Mouse (Mus musculus) gastrocnemius, postnatal 4 days (tissue): ENCODE data around the gene Prss34. TPM values are rescaled to one million over a fixed set of nuclear protein-coding genes. Genes with fewer than 3 reads are reported as not detected.

ENCODE experiments used
- DNase-seq, 2 experiments: peaks; one replicate each; pipeline ENCODE4 v3.0.0; 2021 to 2022; ENCODE audit warnings: low spot score in 2 of 2, mixed read lengths in 2 of 2
- long read RNA-seq, 2 experiments: library from polyadenylated mRNA; stranded (forward); transcript quantifications; one replicate each; pipeline ENCODE4 v2.0.0; 2021
- total RNA-seq, 2 experiments: library from RNA; stranded (reverse); gene quantifications; 2 replicates each; pipeline ENCODE4 v1.2.3; 2021

Gene Prss34
- 10 to 100 TPM; 18.4 to 21.5 TPM for total RNA-seq
- long read RNA-seq, experiment 1, transcript Prss34-201 (5 exons, 1,220 nt): major isoform, 82 of 89 reads
- long read RNA-seq, experiment 1, partial matches to known transcripts: 2 of 89 reads
- long read RNA-seq, experiment 1, other reads (novel, unspliced or antisense): 5 of 89 reads
- long read RNA-seq, experiment 2, transcript Prss34-201 (5 exons, 1,220 nt): major isoform, 57 of 66 reads
- long read RNA-seq, experiment 2, partial matches to known transcripts: 1 of 66 reads
- long read RNA-seq, experiment 2, other reads (novel, unspliced or antisense): 8 of 66 reads

DNA sequence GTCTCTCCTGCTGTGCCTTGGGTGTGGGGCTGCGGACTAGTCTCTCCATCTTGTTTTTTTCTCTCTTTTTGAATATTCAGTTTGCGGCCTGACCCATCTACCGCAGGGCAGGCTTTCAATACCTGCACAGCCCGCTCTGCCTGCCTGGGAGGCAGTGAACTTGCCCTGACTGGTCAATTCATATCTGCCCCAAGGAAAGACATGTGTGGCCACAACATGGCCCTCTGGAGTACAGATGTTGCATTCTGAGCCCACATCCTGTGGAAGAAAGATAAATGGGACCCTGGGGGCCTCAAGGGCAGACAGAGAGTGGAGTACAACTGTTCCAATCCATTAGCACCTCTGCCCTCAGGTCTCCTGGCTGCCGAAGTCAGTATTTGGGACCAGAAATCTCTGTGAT, at the start of gene Prss34:
Prss34 (plus strand) TSS at position 301 of the 400 bp plus-strand sequence.
- no peak for DNase-seq

DNA sequence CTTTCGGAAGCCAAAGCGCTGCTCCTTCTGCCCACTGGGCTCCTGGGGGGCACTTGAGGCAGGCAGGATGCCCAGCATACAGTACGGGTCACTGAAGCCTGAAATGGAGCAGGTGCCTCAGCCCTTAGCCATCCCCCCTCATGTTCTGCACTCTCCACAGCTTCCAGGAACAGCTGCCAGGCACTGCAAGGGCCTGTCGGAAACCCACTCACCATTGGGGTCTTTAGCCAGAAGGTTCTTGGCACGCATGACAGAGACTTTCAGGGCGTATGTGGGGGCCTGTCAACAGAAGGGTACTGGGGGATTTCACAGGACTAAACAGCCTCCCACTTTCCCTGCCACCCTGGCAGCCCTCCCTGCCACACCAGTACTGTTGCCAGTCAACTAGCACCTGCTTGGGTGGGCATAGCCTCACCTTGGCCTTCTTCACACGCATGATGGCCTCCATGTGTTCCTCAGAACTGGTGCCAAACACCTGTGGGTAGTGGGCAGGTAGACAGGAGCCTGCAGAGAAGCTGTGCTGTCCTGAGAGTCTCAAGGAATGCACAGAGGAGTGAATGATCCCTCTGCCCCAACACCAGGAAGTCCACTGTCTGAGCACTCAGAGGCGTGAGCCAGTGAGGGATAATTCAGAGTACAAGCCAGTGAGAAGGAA, 47.9 kb upstream of the Prss34 start:
- no peak for DNase-seq

DNA sequence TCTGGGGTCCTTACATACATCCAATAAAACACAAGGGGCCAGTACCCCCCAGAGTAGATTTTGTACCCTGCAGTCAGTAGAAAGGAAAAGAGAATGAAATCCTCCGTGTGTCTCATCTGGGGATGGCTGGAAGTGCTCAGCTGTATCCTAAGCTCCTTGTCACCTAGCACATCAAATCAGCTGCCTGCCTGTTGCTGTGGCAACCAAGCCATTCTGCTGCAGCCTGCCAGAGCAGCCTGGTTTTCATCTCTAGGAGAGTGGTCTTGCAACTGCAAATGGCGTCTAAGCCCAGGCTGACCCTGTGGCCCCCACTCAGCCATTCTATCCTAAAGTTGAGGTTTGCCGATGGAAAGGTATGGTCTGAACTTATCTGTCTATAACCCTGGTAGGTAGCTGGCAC, 45.6 kb upstream of the Prss34 start:
- DNase-seq: no peak

DNA sequence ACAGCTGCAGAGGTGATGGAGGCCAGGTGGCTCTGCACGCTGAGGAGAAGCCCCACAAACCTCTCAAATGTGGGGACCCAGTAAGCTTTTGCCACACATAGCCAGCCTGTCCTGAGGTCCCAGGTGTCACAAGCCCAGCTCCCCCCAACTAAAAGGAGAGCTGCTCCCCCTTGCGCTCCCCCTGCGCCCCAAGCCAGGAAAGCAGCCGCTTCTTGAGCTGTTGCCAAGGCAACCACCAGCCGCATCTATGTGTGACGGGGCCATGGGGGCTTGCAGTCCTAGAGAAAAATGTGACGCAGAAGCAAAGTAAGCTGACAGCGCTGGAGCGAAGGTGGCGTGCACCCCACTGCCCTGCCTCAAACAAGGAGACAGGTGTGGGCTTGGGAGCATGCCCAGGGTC, 44.4 kb upstream of the Prss34 start:
- DNase-seq: no peak

DNA sequence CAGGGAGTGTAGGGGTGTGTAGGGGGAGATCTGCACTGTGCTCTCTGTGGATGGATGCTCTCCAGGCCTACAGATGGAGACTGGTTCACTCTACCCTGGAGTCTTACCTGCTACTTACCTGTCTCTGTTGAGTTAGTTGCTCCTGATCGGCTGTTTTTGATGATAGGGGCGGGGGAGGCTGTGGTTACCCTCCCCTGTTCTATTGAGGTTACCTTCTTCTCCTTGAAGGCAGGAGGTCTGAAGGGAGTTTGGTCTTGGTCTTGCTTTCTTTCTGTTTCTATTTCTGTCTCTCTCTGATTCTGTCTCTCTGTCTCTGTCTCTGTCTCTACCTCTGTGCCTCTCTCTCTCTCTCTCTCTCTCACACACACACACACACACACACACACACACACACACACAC, 43.1 kb upstream of the Prss34 start:
- DNase-seq: no peak

DNA sequence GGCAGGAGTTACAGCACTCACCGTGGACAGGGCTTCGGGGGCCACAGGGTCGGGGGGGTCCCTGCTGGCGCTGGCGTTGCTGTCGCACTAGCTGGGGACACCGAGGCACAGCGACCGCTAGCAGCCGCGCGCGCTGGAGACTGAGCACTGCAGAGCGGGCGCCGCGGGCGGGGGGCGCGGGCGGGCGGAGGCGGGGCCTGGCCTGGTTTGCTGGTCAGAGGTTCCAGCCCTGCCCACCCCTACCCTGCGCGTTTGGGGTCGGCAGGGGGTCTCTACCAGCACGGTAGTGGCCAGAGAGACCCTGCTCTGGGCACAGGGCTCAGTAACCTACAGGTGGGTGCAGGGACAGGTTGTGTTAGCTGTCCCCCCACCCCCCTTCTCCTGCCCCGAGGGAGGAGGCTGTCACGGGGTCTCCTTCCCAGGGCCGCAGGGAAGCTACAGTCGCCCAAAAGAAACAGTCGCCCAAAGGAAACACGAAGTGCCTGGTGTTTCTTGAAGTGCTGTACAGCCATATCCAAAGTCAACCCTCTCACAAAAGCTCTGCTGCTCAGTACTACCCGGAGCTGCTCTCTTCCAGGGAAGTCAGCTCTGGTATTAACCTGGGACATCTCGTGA, 41.9 kb upstream of the Prss34 start, which contains the start of gene Baiap3:
Baiap3 (minus strand) TSS at position 225 of the 615 bp plus-strand sequence.
- no peak for DNase-seq

DNA sequence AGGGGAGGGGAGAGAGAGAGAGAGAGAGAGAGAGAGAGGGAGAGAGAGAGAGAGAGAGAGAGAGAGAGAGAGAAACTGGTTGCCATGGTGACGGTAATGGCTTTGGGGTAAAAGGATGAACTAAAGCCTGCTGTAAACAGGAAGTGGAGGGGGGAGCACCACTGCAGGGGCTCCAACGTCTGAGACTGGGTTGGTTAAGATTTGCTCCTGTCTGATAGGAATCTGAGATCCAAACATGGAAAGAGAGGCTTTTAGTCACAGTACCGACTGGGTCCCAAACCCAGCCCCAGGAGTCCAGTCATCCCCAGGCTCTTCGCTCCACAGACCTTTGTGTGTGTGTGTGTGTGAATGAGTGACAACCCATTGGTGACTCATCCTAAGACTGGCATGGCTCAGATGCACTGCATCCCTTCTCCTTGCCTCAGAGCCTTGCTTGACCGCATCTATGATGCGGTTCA, 40.4 kb upstream of the Prss34 start:
- DNase-seq: no peak

DNA sequence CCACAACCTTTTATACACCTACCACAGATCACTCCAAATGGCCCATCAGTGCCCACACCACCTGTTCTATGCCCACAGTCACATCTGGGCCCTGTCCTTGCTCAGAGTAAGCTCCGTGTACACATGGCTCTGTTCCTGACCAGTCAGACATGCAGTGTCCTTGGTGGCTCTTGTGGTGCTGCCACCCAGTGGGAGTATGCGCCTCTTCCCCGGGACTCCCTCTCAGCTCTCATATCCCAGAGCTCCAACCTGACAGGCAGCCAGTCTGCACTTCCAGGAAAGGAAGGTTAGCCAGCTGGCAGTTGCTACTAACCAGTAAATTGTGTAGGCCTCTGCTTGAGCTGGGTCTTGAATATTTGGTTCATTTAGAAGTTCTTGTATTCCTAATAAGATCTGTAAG, 33.7 kb upstream of the Prss34 start:
- no peak for DNase-seq

DNA sequence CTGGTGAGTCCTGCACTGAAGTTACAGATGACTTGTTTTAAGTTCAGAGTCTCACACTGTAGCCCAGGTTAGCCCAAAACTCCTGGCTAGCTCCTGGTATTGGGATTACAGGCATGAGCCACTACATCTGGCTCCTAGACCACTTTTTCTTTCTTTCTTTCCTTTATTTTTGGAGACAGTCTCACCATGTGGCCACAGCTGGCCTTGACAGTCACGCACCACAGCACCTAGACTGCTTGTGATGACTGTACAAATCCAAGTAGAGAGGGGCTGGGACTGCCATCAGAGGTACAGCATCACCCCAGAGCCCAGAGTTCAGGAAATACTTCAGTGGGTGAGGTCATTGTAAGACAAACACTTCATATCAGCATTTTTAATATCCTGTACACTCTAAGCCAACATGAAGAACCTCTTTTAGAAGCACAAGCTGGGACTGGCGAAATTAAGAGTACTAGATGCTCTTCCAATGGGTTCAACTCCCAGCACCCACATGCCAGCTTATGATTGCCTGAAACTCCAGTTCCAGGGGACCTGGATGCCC, 27.3 kb upstream of the Prss34 start:
- DNase-seq: no peak

DNA sequence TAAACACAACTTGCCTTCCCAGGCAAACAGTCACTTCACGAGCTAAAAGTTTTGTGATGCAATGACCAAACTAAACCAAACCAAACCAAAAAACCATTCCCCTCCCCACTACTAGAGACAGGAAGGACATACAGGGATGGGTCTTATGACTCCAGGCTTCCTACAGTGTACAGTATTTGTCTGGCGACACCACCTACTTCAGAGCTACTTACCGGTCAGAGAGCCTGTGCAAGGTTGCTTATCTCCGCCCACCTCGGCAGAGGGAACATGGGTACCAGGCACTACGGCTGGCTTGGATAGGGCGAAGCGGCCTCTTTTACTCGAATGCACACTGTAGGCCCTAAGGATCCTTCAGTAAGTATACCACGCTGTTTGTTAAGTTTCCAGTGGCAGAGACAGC, 25.9 kb upstream of the Prss34 start:
- DNase-seq: no peak

DNA sequence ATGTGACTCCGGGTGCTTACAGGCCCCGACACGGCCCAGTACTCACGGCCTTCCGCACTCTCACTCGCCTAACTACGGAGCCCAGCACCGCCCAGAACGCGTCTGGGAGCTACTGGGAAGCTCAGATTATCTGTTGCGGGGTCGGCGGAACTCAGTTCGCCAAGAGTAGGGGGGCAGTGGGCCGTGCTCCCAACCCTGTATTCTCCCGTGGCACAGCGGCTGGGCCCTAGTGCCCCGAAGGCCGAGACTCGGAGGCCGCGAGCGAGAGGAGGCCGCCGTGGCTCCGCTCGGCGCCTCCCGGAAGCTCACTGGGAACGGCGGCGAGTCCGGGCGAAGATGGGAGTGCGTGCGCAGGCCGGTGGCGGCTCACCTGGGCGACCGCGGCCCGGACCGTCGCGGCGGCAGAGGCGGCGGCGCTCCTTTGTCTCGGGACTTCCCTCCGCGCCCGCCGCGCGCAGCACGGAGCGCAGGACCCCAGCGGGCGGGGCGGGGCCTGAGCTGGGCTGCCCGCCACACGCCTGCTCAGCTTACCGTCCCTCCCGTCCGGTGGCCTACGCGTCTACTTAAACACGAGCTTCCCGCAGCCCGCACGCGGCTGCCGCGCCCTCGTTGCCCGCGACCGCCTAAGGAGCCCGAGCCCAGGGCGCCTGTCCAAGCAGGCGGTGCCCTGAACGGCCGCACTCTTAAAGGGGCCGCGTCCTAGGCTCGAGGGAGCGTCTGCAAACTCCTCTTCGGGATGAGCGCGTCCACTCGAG, 25.1 kb upstream of the Prss34 start:
- peak; percentile 59 to 88 for DNase-seq

DNA sequence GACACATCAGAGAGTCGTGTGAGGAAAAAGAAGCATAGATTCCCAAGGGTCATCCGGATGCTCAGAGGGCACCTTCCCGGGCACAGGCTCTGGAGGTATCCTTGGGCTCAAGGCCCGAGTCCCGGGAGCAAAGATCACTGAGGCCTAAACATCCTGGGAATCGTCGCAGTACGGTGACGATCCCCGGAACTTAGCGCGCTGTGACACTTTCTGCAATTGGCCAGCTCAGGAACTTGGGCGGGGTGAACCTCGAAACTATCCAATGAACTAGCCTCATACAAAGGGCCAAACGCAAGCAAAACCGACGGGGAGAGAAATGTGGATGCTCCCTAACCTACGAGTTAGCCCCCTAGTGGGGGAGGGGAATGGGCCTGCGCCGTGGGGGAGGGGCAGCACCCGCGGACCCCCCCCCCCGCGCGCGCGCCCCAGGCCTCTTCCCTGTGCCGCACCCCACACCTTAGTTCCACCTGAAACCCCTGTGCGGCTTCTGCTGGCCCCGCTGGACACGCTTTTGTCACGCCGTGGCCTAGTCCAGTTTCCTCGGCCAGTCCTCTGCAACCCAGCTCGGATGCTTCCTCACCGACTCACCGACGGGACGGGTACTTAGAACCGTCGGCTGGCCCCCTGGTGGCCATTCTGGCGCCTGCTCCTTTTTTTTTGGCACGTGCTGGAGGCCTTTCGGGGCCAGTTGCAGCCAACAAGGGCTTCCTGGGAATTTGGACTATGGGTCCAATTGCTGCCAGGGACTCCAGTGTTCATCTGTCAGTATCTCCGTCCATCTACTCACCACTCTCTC, 24.3 kb upstream of the Prss34 start:
- DNase-seq: peak; percentile 81 to 91

DNA sequence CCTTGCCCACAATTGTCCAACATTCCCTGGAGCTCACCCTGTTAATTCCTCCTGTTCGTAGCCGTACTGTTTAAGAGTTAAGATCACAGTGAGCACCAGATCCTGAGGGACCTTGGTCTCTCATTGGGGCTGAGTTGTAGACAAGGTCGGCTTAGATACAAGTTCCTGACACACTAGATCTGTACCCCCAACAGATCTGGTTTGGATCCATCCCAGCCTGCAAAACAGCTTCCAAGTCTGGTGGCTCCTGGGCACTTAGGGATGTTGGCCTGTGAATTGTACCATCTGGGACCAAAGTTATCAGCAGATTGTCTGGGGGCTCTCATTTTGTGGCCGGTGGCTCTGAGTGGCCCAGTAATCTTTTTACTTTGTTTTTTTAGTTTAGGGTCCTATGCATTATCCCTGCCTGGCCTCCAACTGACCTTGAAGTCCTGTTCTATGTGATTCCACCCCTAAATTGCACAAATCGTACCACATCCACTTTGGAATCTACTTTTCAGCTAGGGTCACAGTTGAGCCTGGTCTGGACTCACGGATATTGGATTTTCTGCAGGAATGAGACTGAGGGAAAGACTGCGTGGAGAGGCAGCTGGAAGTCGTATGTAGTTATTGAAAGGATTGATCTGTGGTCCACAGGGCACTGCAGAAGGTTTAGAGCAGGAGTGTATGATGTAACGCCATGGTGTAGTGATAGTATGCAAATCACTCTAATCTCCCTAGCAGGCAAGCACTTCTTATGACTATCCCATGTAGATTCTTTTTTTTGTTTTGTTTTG, 23.4 kb upstream of the Prss34 start, which contains the start of gene Ube2i:
Ube2i (minus strand) TSS at position 52 of the 776 bp plus-strand sequence.
- DNase-seq: no peak

DNA sequence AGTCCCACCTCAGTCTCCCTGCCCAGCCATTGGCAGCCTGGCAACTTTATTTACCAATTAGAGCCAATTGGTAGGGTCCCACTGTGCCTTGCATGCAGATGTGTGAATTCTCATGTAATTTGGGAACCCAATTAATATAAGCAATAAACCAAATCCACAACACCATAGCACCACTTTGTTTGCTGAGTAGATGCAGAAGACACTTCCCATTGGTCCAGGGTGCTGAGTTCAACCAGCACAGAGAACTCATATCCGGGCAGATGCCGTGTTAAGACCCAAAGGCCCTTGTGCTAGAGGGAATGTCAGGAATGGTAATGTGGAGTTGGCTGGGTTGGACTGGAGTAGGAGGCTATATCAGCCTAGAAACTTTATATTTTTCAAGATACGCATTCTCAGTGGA, 22.4 kb upstream of the Prss34 start:
- DNase-seq: no peak

DNA sequence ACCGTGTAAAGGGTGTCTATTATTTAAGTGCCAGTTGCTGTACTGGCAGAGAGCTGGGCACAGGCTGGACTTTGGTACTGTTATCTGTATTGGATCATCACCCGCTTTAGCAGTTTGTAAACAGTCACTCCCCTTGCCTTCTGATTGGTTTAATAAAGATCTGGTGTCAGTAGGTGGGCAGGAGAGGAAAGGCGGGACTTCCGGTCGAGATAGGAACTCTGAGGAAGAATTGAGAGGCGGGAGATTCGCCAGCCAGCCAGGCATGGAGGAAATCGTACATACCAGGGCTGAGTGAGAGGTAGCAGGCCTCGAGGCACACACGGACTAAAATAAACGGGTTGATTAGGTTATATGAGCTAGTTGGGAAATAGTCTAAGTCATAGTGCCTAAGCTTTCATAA, 16.1 kb upstream of the Prss34 start:
- peak in 1 of 2 experiments; percentile 20 for DNase-seq

DNA sequence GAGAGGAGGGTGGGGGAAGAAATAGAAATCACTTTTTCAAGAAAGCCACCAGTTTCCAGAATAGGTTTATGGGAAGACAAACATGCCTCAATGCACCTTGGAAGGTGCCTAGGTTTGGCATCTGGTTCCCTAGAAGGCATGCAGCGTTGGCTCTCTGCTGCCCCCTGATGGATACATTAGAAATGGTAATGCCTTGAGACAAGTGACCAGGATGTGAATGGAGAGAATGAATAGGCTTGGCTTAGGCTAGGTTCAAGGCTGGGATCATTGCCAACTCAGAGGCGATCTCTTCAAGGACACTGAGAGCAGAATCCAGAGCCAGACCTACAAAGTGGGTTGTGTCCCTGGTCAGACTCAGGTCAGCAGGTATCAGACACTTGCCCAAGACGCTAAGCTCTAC, 13.2 kb upstream of the Prss34 start:
- peak; percentile 44 to 56 for DNase-seq

DNA sequence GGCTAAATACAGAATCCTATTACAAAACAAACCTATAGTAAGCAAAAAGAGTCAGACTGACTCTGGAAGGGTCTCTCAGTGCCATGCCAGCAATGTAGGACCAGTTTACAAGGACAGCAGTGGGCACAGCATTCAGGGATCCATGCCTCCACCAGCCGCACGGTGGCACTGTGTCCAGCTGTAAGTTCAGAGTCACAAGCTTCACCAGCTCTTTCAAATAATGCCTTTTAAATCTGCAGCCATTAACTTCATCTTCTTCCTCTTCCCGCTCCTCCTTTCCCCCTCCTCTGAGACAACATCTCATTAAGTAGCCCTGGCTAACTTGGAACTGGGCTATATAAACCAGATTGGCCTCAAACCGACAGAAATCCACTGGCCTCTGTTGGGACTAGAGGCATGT, 9.4 kb upstream of the Prss34 start:
- DNase-seq: peak in 1 of 2 experiments; percentile 24

DNA sequence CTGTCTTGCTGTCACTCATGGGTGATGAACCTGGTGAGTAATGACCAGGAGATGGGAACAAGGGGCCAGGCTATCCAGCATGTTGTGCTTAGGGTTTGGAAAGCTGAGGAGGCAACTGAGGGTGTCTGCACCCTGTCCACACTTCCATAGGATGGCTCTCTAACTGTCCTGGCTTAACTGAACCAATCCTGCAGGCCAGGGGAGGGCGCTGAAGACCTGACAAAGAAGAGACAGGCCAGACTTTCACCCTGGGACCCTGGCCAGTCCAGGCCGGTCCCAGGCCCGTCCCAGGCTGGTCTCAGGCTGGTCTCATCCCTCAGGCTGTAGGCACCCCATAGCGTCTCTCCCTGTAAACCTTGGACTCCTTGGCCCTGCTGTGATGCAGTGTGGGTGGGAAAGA, 7.8 kb upstream of the Prss34 start:
- no peak for DNase-seq

DNA sequence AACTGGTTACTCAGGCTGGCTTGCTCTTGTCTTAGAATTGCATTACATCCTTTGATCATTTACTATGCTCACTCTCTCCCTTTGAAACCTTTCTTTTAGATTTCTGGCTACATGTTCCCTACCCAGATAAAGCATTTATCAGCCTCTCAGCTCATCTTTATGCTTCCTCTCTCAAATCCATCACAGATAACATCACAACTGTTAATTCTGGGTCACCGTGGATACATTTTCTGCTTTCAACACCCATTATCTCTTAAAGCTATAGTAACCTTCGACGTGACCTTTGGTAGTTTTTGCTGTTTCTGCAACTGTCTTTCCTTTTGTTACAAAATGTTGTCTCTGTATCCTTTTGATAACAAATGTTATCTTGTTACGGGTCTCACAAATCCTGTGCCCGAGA, 4.7 kb upstream of the Prss34 start:
- no peak for DNase-seq

DNA sequence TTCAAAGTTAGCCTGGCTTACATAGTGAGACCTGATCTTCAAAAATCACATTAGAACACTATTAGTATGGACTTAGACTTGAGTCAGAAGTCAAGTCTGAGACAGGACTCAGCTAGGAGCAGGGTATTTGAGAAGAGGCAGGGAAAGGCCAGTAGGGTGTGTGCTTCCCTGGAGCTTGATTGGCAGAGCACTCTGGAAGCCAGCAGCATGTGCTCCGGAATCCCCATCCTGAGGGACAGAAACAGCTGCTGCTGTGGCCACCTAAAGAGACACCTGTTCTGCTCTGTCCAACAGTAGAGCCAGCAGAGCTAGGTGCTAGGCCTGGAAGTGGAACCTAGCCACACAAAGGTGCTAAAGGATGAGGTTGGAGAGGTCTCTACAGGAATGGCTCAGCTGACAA, 4.1 kb upstream of the Prss34 start:
- no peak for DNase-seq
